Comparison of ENCODE assay signal across 19 mouse cellular contexts in genomic region chr5:111060246-111060745, GRCm38 (mm10).
DNase-seq lines count a peak whose midpoint lies in the region; ATAC-seq lines count a peak whose summit lies in the region.
"Had no signal": no experiment of that assay in that cellular context is flagged by ENCODE, and none has a peak within 500 bp of the region (broad histone marks: within the 10 kb centered on the region; RNA-seq: fewer than 3 reads in every experiment).

No protein-coding gene starts in this region.

- no peak overlapping the region for H3K9ac ChIP-seq in forebrain, embryonic 16.5 days (replicated peaks; ENCODE audit: low read depth, low read length)
- no peak overlapping the region for H3K9ac ChIP-seq in forebrain, embryonic 12.5 days
- H3K9ac ChIP-seq: embryonic facial prominence, embryonic 15.5 days; heart, embryonic 12.5 days; hindbrain, embryonic 12.5 days had no signal

- WGBS in forebrain, embryonic 16.5 days, result 69% methylated on average over 6 of the region's 6 CpGs
- WGBS in forebrain, embryonic 12.5 days, result 76% methylated on average over 6 of the region's 6 CpGs
- 82% methylated on average over 6 of the region's 6 CpGs for WGBS in heart, embryonic 10.5 days

- H3K27ac ChIP-seq in forebrain, embryonic 16.5 days (ENCODE audit: low read length), result peak overlapping the region; percentile 46; the same call in 1 of the 2 replicates
- H3K27ac ChIP-seq in forebrain, embryonic 12.5 days, result no peak overlapping the region
- H3K27ac ChIP-seq in heart, embryonic 10.5 days, result no peak overlapping the region
- H3K27ac ChIP-seq in brown adipose tissue, adult 24 weeks (replicated peaks; ENCODE audit: low read depth, low read length), result 0 out of 2 replicates have a peak overlapping the region, but pooled peaks have one; percentile 16
- H3K27ac ChIP-seq: embryonic facial prominence, embryonic 15.5 days; hindbrain, embryonic 12.5 days had no signal

- no peaks in the 10 kb centered on the region for H3K36me3 ChIP-seq in forebrain, embryonic 16.5 days (ENCODE audit: control insufficient read depth, insufficient read depth)
- no peaks in the 10 kb centered on the region for H3K36me3 ChIP-seq in forebrain, embryonic 12.5 days (replicated peaks)
- no peaks in the 10 kb centered on the region for H3K36me3 ChIP-seq in heart, embryonic 10.5 days
- H3K36me3 ChIP-seq: embryonic facial prominence, embryonic 15.5 days; G1E; heart, embryonic 12.5 days; hindbrain, embryonic 12.5 days had no signal

- H3K9me3 ChIP-seq in forebrain, embryonic 16.5 days (ENCODE audit: control insufficient read depth, low read length), result no peaks in the 10 kb centered on the region
- no peaks in the 10 kb centered on the region for H3K9me3 ChIP-seq in forebrain, embryonic 12.5 days
- no peaks in the 10 kb centered on the region for H3K9me3 ChIP-seq in heart, embryonic 10.5 days
- H3K9me3 ChIP-seq: embryonic facial prominence, embryonic 15.5 days; G1E; heart, embryonic 12.5 days; hindbrain, embryonic 12.5 days had no signal

- DNase-seq in heart, embryonic 10.5 days (ENCODE audit: low spot score), result peak; percentile 58
- DNase-seq in heart, postnatal 14 days, result no peak
- no peak for DNase-seq in liver
- no peak for DNase-seq in urinary bladder, postnatal 36 days (ENCODE audit: low spot score in 2 of 2)
- DNase-seq: cerebellum, adult 18-20 months; cerebellum, adult 9-11 months; cerebellum, postnatal 36 days; heart, postnatal 4 days; kidney, adult 8-10 months had no signal

- ATAC-seq in forebrain, embryonic 16.5 days, result no peak
- no peak for ATAC-seq in forebrain, embryonic 12.5 days (ENCODE audit: low FRiP score)
- ATAC-seq: hindbrain, embryonic 16.5 days; intestine, postnatal 0 days; Patski had no signal

- intact Hi-C loops in heart, postnatal 14 days (cut with DNase I), result no loop called here

- H3K4me2 ChIP-seq in forebrain, embryonic 16.5 days (ENCODE audit: low read length), result no peak overlapping the region
- H3K4me2 ChIP-seq in forebrain, embryonic 12.5 days, result no peak overlapping the region
- H3K4me2 ChIP-seq: embryonic facial prominence, embryonic 15.5 days; heart, embryonic 12.5 days; hindbrain, embryonic 12.5 days had no signal

- H3K4me1 ChIP-seq in forebrain, embryonic 16.5 days (replicated peaks; ENCODE audit: control insufficient read depth, insufficient read depth, low read length), result peaks cover 62% of the 10 kb centered on the region
- peaks cover 52% of the 10 kb centered on the region for H3K4me1 ChIP-seq in forebrain, embryonic 12.5 days
- peaks cover 35% of the 10 kb centered on the region for H3K4me1 ChIP-seq in heart, embryonic 10.5 days
- peaks cover 22% of the 10 kb centered on the region for H3K4me1 ChIP-seq in brown adipose tissue, adult 24 weeks (ENCODE audit: control insufficient read depth, insufficient read depth, insufficient read length, low read length)

- no peaks in the 10 kb centered on the region for H3K27me3 ChIP-seq in forebrain, embryonic 16.5 days (replicated peaks; ENCODE audit: control insufficient read depth, insufficient read depth, low read length)
- H3K27me3 ChIP-seq in forebrain, embryonic 12.5 days, result no peaks in the 10 kb centered on the region
- peaks cover 61% of the 10 kb centered on the region for H3K27me3 ChIP-seq in heart, embryonic 10.5 days (ENCODE audit: insufficient read depth, poor library complexity, severe bottlenecking)
- H3K27me3 ChIP-seq: embryonic facial prominence, embryonic 15.5 days; hindbrain, embryonic 12.5 days; Patski had no signal

- H3K4me3 ChIP-seq in forebrain, embryonic 16.5 days (replicated peaks; ENCODE audit: low read length), result no peak overlapping the region
- H3K4me3 ChIP-seq in forebrain, embryonic 12.5 days (replicated peaks), result no peak overlapping the region
- no peak overlapping the region for H3K4me3 ChIP-seq in heart, embryonic 10.5 days
- H3K4me3 ChIP-seq in brown adipose tissue, adult 24 weeks (ENCODE audit: insufficient read depth, low read depth, low read length), result no peak overlapping the region
- H3K4me3 ChIP-seq: embryonic facial prominence, embryonic 15.5 days; heart, embryonic 12.5 days; hindbrain, embryonic 12.5 days had no signal

Comparison
In these comparisons a context has a peak if more than half of its experiments do, and no peak if none do; other contexts are left out.
1. H3K27ac ChIP-seq: peak in forebrain, embryonic 16.5 days (single experiment) and brown adipose tissue, adult 24 weeks (single experiment); none in forebrain, embryonic 12.5 days (single experiment) and heart, embryonic 10.5 days (single experiment).